Mouse (Mus musculus): Measurements from ENCODE around the gene Skap1. TPM values are rescaled to one million over a fixed set of nuclear protein-coding genes. Genes with fewer than 3 reads are reported as not detected.

Skap1 gene
- polyA plus RNA-seq (2015; fragmentation: Illumina TruSeq; extraction: RNeasy Lipid Tissue Mini Kit (QIAGEN cat#74804); ENCODE audit: insufficient read depth, low read depth, low replicate concordance), result 2.5 TPM

GRCm38 (mm10) chr11:96463986-96464715 lies at the start of gene Skap1:
Gene Skap1, plus strand, starts transcription at chr11:96464593.

GRCm38 (mm10) chr11:96776968-96777962 lies 312.9 kb downstream of the Skap1 start, which contains the start of gene Snx11:
Gene Snx11, minus strand, starts transcription at chr11:96777559.

GRCm38 (mm10) chr11:96788871-96789795 lies 324.7 kb downstream of the Skap1 start, which contains the start of gene Cbx1:
Gene Cbx1, plus strand, starts transcription at chr11:96789127.

Other genes with a start within 250 kb of the Skap1 start
- gene Hoxb9, start 193.1 kb upstream of the Skap1 start, polyA plus RNA-seq (2015; fragmentation: Illumina TruSeq; extraction: RNeasy Lipid Tissue Mini Kit (QIAGEN cat#74804); ENCODE audit: insufficient read depth, low read depth, low replicate concordance), result 0.41 TPM
- gene Hoxb8, start 182.7 kb upstream of the Skap1 start, polyA plus RNA-seq (2015; fragmentation: Illumina TruSeq; extraction: RNeasy Lipid Tissue Mini Kit (QIAGEN cat#74804); ENCODE audit: insufficient read depth, low read depth, low replicate concordance), result 0.50 TPM
- 0.66 TPM for gene Hoxb7, start 178.0 kb upstream of the Skap1 start, polyA plus RNA-seq (2015; fragmentation: Illumina TruSeq; extraction: RNeasy Lipid Tissue Mini Kit (QIAGEN cat#74804); ENCODE audit: insufficient read depth, low read depth, low replicate concordance)
- 2.0 TPM for gene Hoxb6, start 172.1 kb upstream of the Skap1 start, polyA plus RNA-seq (2015; fragmentation: Illumina TruSeq; extraction: RNeasy Lipid Tissue Mini Kit (QIAGEN cat#74804); ENCODE audit: insufficient read depth, low read depth, low replicate concordance)
- gene Hoxb5, start 161.3 kb upstream of the Skap1 start, polyA plus RNA-seq (2015; fragmentation: Illumina TruSeq; extraction: RNeasy Lipid Tissue Mini Kit (QIAGEN cat#74804); ENCODE audit: insufficient read depth, low read depth, low replicate concordance), result 2.0 TPM
- 1.9 TPM for gene Hoxb4, start 146.3 kb upstream of the Skap1 start, polyA plus RNA-seq (2015; fragmentation: Illumina TruSeq; extraction: RNeasy Lipid Tissue Mini Kit (QIAGEN cat#74804); ENCODE audit: insufficient read depth, low read depth, low replicate concordance)
- gene Hoxb3, start 141.3 kb upstream of the Skap1 start, polyA plus RNA-seq (2015; fragmentation: Illumina TruSeq; extraction: RNeasy Lipid Tissue Mini Kit (QIAGEN cat#74804); ENCODE audit: insufficient read depth, low read depth, low replicate concordance), result 0.90 TPM
- gene Hoxb2, start 114.1 kb upstream of the Skap1 start, polyA plus RNA-seq (2015; fragmentation: Illumina TruSeq; extraction: RNeasy Lipid Tissue Mini Kit (QIAGEN cat#74804); ENCODE audit: insufficient read depth, low read depth, low replicate concordance), result 2.9 TPM
- not detected for gene Hoxb1, start 98.8 kb upstream of the Skap1 start, polyA plus RNA-seq (2015; fragmentation: Illumina TruSeq; extraction: RNeasy Lipid Tissue Mini Kit (QIAGEN cat#74804); ENCODE audit: insufficient read depth, low read depth, low replicate concordance)